Mouse (Mus musculus) testis, adult 2 months (tissue): Measurements from ENCODE around the gene March9.
"Not testable (repeated sequence)": the region's sequence is repeated elsewhere in the genome, so short reads cannot be mapped to it uniquely, and the experiment has no call there.

ENCODE experiments used
- CTCF ChIP-seq: fragments of 200-500 bp; IDR thresholded peaks from 2 replicates; pipeline ENCODE4 v1.5.1; 2012; ENCODE audit warnings: low read depth, mild to moderate bottlenecking, inconsistent platforms, low read length, moderate library complexity; ENCODE audit not compliant: control insufficient read depth, insufficient read depth, insufficient replicate concordance
- POLR2A ChIP-seq: fragments of 200-500 bp; IDR thresholded peaks from 2 replicates; pipeline ENCODE4 v1.6.1; 2012; ENCODE audit warnings: low read depth, mild to moderate bottlenecking, inconsistent platforms, low read length, moderate library complexity; ENCODE audit not compliant: control insufficient read depth

GRCm38 (mm10) chr10:127072969-127073368 is 13.0 kb upstream of the March9 start:
- not testable (repeated sequence) for TF ChIP-seq CTCF, POLR2A
